Mouse (Mus musculus): ENCODE measurements at regions not wholly inside any gene's neighbourhood (a gene's known extent, or its start where the extent isn't known, plus 50 kb on each side); places are given as distances from the start of the nearest gene placed in this dataset.

DNA sequence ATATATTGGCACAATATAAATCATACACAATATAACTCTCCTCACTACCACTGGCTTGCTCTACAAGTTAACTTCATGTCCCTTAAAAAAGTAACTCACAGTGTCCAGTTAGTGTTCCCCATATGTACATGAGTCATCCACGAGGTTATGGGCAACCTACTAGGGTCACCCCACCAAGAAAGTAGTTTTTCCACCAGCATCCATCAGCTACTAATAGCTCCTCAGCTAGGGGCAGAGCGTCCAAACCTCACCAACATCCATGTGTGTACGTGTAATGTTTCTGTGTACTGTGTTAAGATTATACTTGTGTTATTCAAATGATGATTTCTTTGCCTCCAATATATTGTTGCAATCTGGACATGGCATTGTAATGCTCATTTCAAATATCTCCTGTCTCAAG lies 264.7 kb upstream of the 9630041A04Rik start:
- Histone ChIP-seq H3K27ac (ENCODE audit: insufficient read depth, low read length) (no peak overlapping the region), H3K9ac (ENCODE audit: low read depth, poor library complexity, severe bottlenecking) (no peak overlapping the region), H3K4me1 (ENCODE audit: control insufficient read depth, insufficient read depth, low read length) (no peaks in the 10 kb centered on the region), H3K36me3 (ENCODE audit: control insufficient read depth, insufficient read depth, low read length, poor library complexity, severe bottlenecking) (no peaks in the 10 kb centered on the region), H3K27me3 (ENCODE audit: control insufficient read depth, insufficient read depth, low read length, poor library complexity, severe bottlenecking) (no peaks in the 10 kb centered on the region), H3K9me3 (replicated peaks; ENCODE audit: control insufficient read depth, insufficient read depth, low read length, poor library complexity, severe bottlenecking) (no peaks in the 10 kb centered on the region), H3K4me3 (ENCODE audit: low read depth, low read length) (no peak overlapping the region)
- TF ChIP-seq CTCF (IDR thresholded peaks at IDR 0.05; ENCODE audit: low read depth, low read length) (no peak), POLR2A (IDR thresholded peaks at IDR 0.05; ENCODE audit: insufficient read depth, low read length) (no peak), EP300 (IDR thresholded peaks at IDR 0.05; ENCODE audit: insufficient read depth, low read depth, low read length) (no peak)

DNA sequence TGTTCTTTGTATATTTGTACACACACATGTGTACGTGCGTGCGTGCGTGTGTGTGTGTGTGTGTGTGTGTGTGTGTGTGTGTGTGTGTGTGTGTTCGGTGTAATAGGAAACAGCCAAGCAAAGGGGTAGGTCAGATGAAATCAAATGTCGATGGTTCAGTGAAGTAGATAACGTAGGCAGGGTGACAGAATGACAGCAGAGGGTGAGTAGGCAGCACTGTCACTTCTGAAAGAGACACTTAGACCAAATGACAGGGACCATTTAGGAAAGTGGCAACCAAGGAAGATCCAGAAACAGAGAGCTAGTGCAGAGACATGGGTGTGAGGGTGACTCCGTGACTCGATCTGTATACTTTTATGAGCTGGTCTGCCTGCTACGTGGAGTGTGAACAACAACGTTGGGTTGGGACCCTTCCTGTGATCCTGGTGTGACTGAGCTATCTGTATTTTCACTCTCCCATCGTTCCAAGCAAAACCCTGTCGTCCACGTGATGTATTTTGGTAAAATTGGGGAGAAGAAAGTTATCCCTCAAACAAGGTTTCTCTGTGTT lies 266.5 kb upstream of the 9630041A04Rik start:
- no peak for TF ChIP-seq CTCF (IDR thresholded peaks at IDR 0.05; ENCODE audit: low read depth, low read length)

DNA sequence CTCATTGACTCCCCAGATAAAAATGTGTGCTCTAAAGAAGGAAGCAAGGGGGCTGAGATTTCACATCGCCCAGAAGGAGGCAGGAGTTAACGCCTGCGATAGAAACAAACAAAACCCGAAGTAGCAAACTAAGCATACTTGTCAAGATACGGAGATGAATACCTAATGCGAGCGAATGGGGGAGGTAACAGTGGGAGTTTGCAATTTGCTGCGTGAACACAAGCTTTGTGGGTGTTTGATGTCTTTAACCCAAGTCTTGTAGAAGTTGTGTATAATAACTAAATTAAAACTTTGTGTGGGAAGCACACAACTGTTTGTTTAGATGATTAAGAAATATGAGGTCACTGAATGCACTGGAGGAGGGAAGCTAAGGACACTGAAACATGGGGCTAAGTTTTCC lies 269.0 kb upstream of the 9630041A04Rik start:
- Histone ChIP-seq H3K4me3 (ENCODE audit: low read depth, low read length) (no peak overlapping the region), H3K9ac (ENCODE audit: low read depth, poor library complexity, severe bottlenecking) (no peak overlapping the region), H3K36me3 (ENCODE audit: control insufficient read depth, insufficient read depth, low read length, poor library complexity, severe bottlenecking) (no peaks in the 10 kb centered on the region), H3K27ac (ENCODE audit: insufficient read depth, low read length) (no peak overlapping the region), H3K27me3 (ENCODE audit: control insufficient read depth, insufficient read depth, low read length, poor library complexity, severe bottlenecking) (no peaks in the 10 kb centered on the region), H3K9me3 (replicated peaks; ENCODE audit: control insufficient read depth, insufficient read depth, low read length, poor library complexity, severe bottlenecking) (no peaks in the 10 kb centered on the region), H3K4me1 (ENCODE audit: control insufficient read depth, insufficient read depth, low read length) (no peaks in the 10 kb centered on the region)
- TF ChIP-seq POLR2A (IDR thresholded peaks at IDR 0.05; ENCODE audit: insufficient read depth, low read length) (no peak), EP300 (IDR thresholded peaks at IDR 0.05; ENCODE audit: insufficient read depth, low read depth, low read length) (no peak), CTCF (IDR thresholded peaks at IDR 0.05; ENCODE audit: low read depth, low read length) (no peak)

More for the DNA sequence above, 266.5 kb upstream of the 9630041A04Rik start:
- Histone ChIP-seq H3K9ac (ENCODE audit: low read depth, poor library complexity, severe bottlenecking) (no peak overlapping the region), H3K4me3 (ENCODE audit: low read depth, low read length) (no peak overlapping the region), H3K27ac (ENCODE audit: insufficient read depth, low read length) (no peak overlapping the region), H3K4me1 (ENCODE audit: control insufficient read depth, insufficient read depth, low read length) (no peaks in the 10 kb centered on the region), H3K27me3 (ENCODE audit: control insufficient read depth, insufficient read depth, low read length, poor library complexity, severe bottlenecking) (no peaks in the 10 kb centered on the region), H3K9me3 (replicated peaks; ENCODE audit: control insufficient read depth, insufficient read depth, low read length, poor library complexity, severe bottlenecking) (no peaks in the 10 kb centered on the region), H3K36me3 (ENCODE audit: control insufficient read depth, insufficient read depth, low read length, poor library complexity, severe bottlenecking) (no peaks in the 10 kb centered on the region)

DNA sequence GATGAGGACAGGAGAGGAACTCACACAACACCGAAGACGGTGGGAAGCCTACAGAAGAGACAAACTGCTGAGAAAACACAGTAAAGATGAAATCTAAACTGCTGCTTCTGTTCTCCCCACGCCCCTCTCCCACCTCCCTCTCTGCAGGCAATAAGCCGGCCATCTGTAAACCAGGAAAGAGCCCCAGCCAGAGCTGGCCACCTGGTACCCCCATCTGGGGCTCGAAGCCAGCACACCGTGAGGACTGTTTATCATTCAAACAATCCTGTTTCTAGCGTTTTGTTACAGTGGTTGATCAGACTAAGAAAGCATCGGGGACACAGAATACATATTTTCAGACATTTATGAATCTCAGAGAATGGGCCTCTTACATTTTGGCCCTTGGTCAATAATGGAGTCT lies 270.0 kb upstream of the 9630041A04Rik start:
- Histone ChIP-seq H3K27ac (ENCODE audit: insufficient read depth, low read length) (no peak overlapping the region), H3K27me3 (ENCODE audit: control insufficient read depth, insufficient read depth, low read length, poor library complexity, severe bottlenecking) (no peaks in the 10 kb centered on the region), H3K4me3 (ENCODE audit: low read depth, low read length) (no peak overlapping the region), H3K9ac (ENCODE audit: low read depth, poor library complexity, severe bottlenecking) (no peak overlapping the region), H3K36me3 (ENCODE audit: control insufficient read depth, insufficient read depth, low read length, poor library complexity, severe bottlenecking) (no peaks in the 10 kb centered on the region), H3K9me3 (replicated peaks; ENCODE audit: control insufficient read depth, insufficient read depth, low read length, poor library complexity, severe bottlenecking) (no peaks in the 10 kb centered on the region), H3K4me1 (ENCODE audit: control insufficient read depth, insufficient read depth, low read length) (no peaks in the 10 kb centered on the region)
- TF ChIP-seq EP300 (IDR thresholded peaks at IDR 0.05; ENCODE audit: insufficient read depth, low read depth, low read length) (no peak), POLR2A (IDR thresholded peaks at IDR 0.05; ENCODE audit: insufficient read depth, low read length) (no peak), CTCF (IDR thresholded peaks at IDR 0.05; ENCODE audit: low read depth, low read length) (no peak)

DNA sequence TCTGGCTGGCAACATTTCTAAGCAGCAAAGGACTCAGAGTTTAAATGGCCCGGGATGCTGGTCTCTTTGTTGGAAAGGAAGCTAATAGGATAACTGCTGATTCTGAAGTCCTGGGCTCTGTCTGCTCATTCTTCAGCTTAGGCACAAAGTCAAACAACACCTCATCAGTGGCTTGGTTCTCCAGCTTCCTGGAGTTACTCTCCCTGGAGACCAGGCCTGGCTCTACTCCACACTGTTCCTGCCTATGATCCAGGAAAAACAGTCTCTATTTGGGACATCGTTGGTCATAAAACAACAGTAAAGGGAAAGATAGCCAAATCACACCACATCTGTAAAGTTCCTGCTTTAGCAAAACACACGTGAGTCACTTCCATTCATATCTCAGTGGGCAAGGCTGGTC lies 271.3 kb upstream of the 9630041A04Rik start:
- Histone ChIP-seq H3K27ac (ENCODE audit: insufficient read depth, low read length) (no peak overlapping the region), H3K36me3 (ENCODE audit: control insufficient read depth, insufficient read depth, low read length, poor library complexity, severe bottlenecking) (no peaks in the 10 kb centered on the region), H3K4me3 (ENCODE audit: low read depth, low read length) (no peak overlapping the region), H3K4me1 (ENCODE audit: control insufficient read depth, insufficient read depth, low read length) (no peaks in the 10 kb centered on the region), H3K9me3 (replicated peaks; ENCODE audit: control insufficient read depth, insufficient read depth, low read length, poor library complexity, severe bottlenecking) (no peaks in the 10 kb centered on the region), H3K9ac (ENCODE audit: low read depth, poor library complexity, severe bottlenecking) (no peak overlapping the region), H3K27me3 (ENCODE audit: control insufficient read depth, insufficient read depth, low read length, poor library complexity, severe bottlenecking) (no peaks in the 10 kb centered on the region)
- TF ChIP-seq EP300 (IDR thresholded peaks at IDR 0.05; ENCODE audit: insufficient read depth, low read depth, low read length), result no peak
- no peak for TF ChIP-seq POLR2A (IDR thresholded peaks at IDR 0.05; ENCODE audit: insufficient read depth, low read length)
- TF ChIP-seq CTCF (IDR thresholded peaks at IDR 0.05; ENCODE audit: low read depth, low read length), result no peak

DNA sequence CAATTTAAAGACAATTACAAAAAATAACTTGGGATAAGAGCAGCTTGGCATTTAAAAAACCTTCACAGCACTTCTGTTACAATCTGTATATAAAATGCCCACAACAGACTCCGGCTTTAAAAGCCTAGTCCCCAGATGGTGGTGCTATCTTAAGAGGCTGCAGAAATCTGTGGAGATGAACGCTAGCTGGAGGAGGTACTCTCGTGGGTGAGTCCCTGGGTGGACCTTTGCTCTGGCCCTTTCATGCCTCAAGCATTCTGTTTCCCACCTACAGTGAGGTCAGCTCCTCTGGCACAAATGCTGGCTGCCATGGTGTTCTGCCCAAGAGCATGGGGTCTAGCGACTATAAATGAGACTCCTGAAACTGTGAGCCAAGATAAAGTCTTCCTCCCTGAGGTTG lies 280.6 kb upstream of the 9630041A04Rik start:
- TF ChIP-seq POLR2A (IDR thresholded peaks at IDR 0.05; ENCODE audit: insufficient read depth, low read length), result no peak
- no peak for TF ChIP-seq EP300 (IDR thresholded peaks at IDR 0.05; ENCODE audit: insufficient read depth, low read depth, low read length)
- no peak for TF ChIP-seq CTCF (IDR thresholded peaks at IDR 0.05; ENCODE audit: low read depth, low read length)
- Histone ChIP-seq H3K27me3 (ENCODE audit: control insufficient read depth, insufficient read depth, low read length, poor library complexity, severe bottlenecking) (no peaks in the 10 kb centered on the region), H3K9ac (ENCODE audit: low read depth, poor library complexity, severe bottlenecking) (no peak overlapping the region)

More for the DNA sequence above, 280.6 kb upstream of the 9630041A04Rik start:
- H3K4me3 ChIP-seq (ENCODE audit: low read depth, low read length), result no peak overlapping the region
- H3K36me3 ChIP-seq (ENCODE audit: control insufficient read depth, insufficient read depth, low read length, poor library complexity, severe bottlenecking), result no peaks in the 10 kb centered on the region
- no peak overlapping the region for H3K27ac ChIP-seq (ENCODE audit: insufficient read depth, low read length)
- H3K4me1 ChIP-seq (ENCODE audit: control insufficient read depth, insufficient read depth, low read length), result no peaks in the 10 kb centered on the region
- no peaks in the 10 kb centered on the region for H3K9me3 ChIP-seq (replicated peaks; ENCODE audit: control insufficient read depth, insufficient read depth, low read length, poor library complexity, severe bottlenecking)

Measured in ES-Bruce4 (cell line).